Mouse (Mus musculus) 3T3-L1 (cell line): ENCODE results near the gene Ppp1r15b.

Experiments
- DNase-seq: peaks from one replicate; pipeline ENCODE4 v3.0.0-alpha.2; 2015; ENCODE audit warnings: low read depth, low spot score

Ppp1r15b gene

DNA sequence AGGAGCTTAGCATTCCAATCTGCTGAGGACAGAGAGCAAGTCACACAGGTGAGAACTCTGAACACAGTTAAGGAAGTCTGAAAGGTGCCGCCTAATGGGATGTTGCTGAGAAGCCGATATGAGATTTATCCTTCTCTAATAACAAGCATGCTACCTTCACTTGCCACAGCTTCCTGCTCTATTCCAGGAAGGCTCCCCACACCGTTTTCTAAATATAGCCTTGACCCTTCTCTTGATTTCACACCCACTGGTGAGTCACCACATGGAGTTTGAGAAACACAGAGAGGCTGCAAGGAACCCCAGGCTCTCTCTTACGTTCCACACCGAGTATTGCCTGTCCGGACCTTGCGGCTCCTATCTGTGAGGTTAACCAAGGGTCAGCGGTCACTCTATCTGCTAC is 57.8 kb downstream of the Ppp1r15b start:
- peak; percentile 81 for DNase-seq
